Mouse (Mus musculus) thymus, adult 2 months (tissue): ENCODE results near the gene Gbf1. TPM values are rescaled to one million over a fixed set of nuclear protein-coding genes. Genes with fewer than 3 reads are reported as not detected.

Experiments used
- DNase-seq: peaks from one replicate; pipeline ENCODE4 v3.0.0; 2021
- H3K27ac ChIP-seq: fragments of 200-500 bp; 2 replicates; pipeline ENCODE4 v1.5.1; 2012; ENCODE audit warnings: low read length, control low read depth; ENCODE audit not compliant: control insufficient read depth, insufficient read depth
- H3K27me3 ChIP-seq: fragments of 200-500 bp; 2 replicates; pipeline ENCODE4 v1.6.1; 2012; ENCODE audit warnings: mild to moderate bottlenecking, low read length, moderate library complexity, mixed read lengths; ENCODE audit not compliant: control insufficient read depth, insufficient read depth
- H3K36me3 ChIP-seq: fragments of 200-500 bp; 2 replicates; pipeline ENCODE4 v1.6.1; 2012; ENCODE audit warnings: mild to moderate bottlenecking, low read length, moderate library complexity; ENCODE audit not compliant: control insufficient read depth, insufficient read depth
- H3K4me1 ChIP-seq: fragments of 200-500 bp; replicated peaks from 2 replicates; pipeline ENCODE4 v1.6.1; 2012; ENCODE audit warnings: low read length; ENCODE audit not compliant: control insufficient read depth, insufficient read depth
- H3K4me3 ChIP-seq: fragments of 200-500 bp; 2 replicates; pipeline ENCODE4 v1.5.1; 2012; ENCODE audit warnings: mild to moderate bottlenecking, low read length, control low read depth, moderate library complexity; ENCODE audit not compliant: control insufficient read depth, insufficient read depth
- CTCF ChIP-seq: fragments of 200-500 bp; IDR thresholded peaks from 2 replicates; pipeline ENCODE4 v1.5.1; 2012; ENCODE audit warnings: mild to moderate bottlenecking, control low read depth, low read length, moderate library complexity, borderline replicate concordance; ENCODE audit not compliant: control insufficient read depth, poor library complexity, insufficient read depth; ENCODE audit errors: extremely low read depth
- POLR2A ChIP-seq: fragments of 200-500 bp; IDR thresholded peaks from 2 replicates; pipeline ENCODE4 v1.6.1; 2012; ENCODE audit warnings: mild to moderate bottlenecking, low read length, control low read depth, moderate library complexity; ENCODE audit not compliant: control insufficient read depth, poor library complexity, insufficient read depth; ENCODE audit errors: extremely low read depth
- WGBS: fragments of 180-500 bp; shearing (Covaris S2); methylation state at CpG from one replicate; pipeline ENCODE4 v1.1.7; 2018; 5-methylcytosine and 5-hydroxymethylcytosine counted together
- polyA plus RNA-seq: library from polyadenylated mRNA; depleted of rRNA; stranded (reverse); fragments of >200 nt; gene quantifications from 2 replicates; pipeline ENCODE4 v1.2.3, GENCODE M21; 2012

Gbf1 gene
- polyA plus RNA-seq, 1 experiment = 113 TPM

- 65% methylated on average over 18 of the region's 18 CpGs for WGBS
- peak; percentile 1 for DNase-seq
These were observed 151.2 kb downstream of the Gbf1 start for GRCm38 (mm10) chr19:46303251-46304215.

GRCm38 (mm10) chr19:46304216-46304841 is 152.0 kb downstream of the Gbf1 start, which contains the start of gene Nfkb2:
Gene Nfkb2, plus strand, starts transcription at chr19:46304320.
- Histone ChIP-seq H3K4me3 (peak within 1 kb of the TSS; percentile 94), H3K27ac (peak within 1 kb of the TSS; percentile 75), H3K36me3 (no peaks in the 10 kb centered on the region), H3K27me3 (no peaks in the 10 kb centered on the region), H3K4me1 (peaks cover 17% of the 10 kb centered on the region)
- TF ChIP-seq POLR2A = peak; percentile 80
- TF ChIP-seq CTCF = peak; percentile 89
- under 1% methylated on average over 39 of the region's 39 CpGs for WGBS
- peak; percentile 80 for DNase-seq

More at GRCm38 (mm10) chr19:46303251-46304215, 151.2 kb downstream of the Gbf1 start:
- Histone ChIP-seq H3K27me3 (no peaks in the 10 kb centered on the region), H3K4me3 (peak overlapping the region; percentile 94), H3K36me3 (no peaks in the 10 kb centered on the region), H3K4me1 (peaks cover 13% of the 10 kb centered on the region), H3K27ac (no peak overlapping the region)
- no peak for TF ChIP-seq POLR2A
- TF ChIP-seq CTCF = no peak

- no peak for DNase-seq
- peak overlapping the region; percentile 75 for H3K27ac ChIP-seq
- no peaks in the 10 kb centered on the region for H3K27me3 ChIP-seq
- WGBS = under 1% methylated on average over 34 of the region's 34 CpGs
- TF ChIP-seq POLR2A (no peak), CTCF (no peak)
- H3K4me3 ChIP-seq = peak overlapping the region; percentile 94
- H3K36me3 ChIP-seq = no peaks in the 10 kb centered on the region
- H3K4me1 ChIP-seq = peaks cover 17% of the 10 kb centered on the region
These were observed 152.6 kb downstream of the Gbf1 start for GRCm38 (mm10) chr19:46304908-46305333.

GRCm38 (mm10) chr19:46305432-46306267 is 153.3 kb downstream of the Gbf1 start:
- Histone ChIP-seq H3K27me3 (no peaks in the 10 kb centered on the region), H3K4me3 (peak overlapping the region; percentile 94), H3K4me1 (peaks cover 17% of the 10 kb centered on the region), H3K27ac (peak overlapping the region; percentile 75), H3K36me3 (0 out of 2 replicates have a peak, but pooled peaks cover 5% of the 10 kb centered on the region)
- no peak for TF ChIP-seq CTCF
- peak; percentile 91 for TF ChIP-seq POLR2A
- WGBS = 1% methylated on average over 42 of the region's 43 CpGs
- DNase-seq = peak; percentile 90

- 70% methylated on average over 5 of the region's 5 CpGs for WGBS
- H3K27me3 ChIP-seq = no peaks in the 10 kb centered on the region
- peaks cover 11% of the 10 kb centered on the region; the same call in 1 of the 2 replicates for H3K36me3 ChIP-seq
- peaks cover 17% of the 10 kb centered on the region for H3K4me1 ChIP-seq
- DNase-seq = peak; percentile 2
- peak overlapping the region; percentile 94 for H3K4me3 ChIP-seq
- TF ChIP-seq POLR2A (no peak), CTCF (no peak)
- H3K27ac ChIP-seq = no peak overlapping the region
These were observed 153.9 kb downstream of the Gbf1 start for GRCm38 (mm10) chr19:46306268-46306610.
